Comparison of ENCODE assay signal across 24 mouse cellular contexts in genomic region chr4:54430789-54431188, GRCm38 (mm10).
"Had no signal": no experiment of that assay in that cellular context is flagged by ENCODE, and none has a peak within 500 bp of the region (broad histone marks: within the 10 kb centered on the region; RNA-seq: fewer than 3 reads in every experiment).

No protein-coding gene starts in this region.

- H3K9ac ChIP-seq: kidney, embryonic 15.5 days; limb, embryonic 13.5 days; liver, embryonic 12.5 days; liver, embryonic 15.5 days; lung, embryonic 15.5 days; neural tube, embryonic 12.5 days; neural tube, embryonic 15.5 days had no signal

- H3K4me3 ChIP-seq: kidney, embryonic 15.5 days; limb, embryonic 10.5 days; limb, embryonic 13.5 days; liver, embryonic 12.5 days; liver, embryonic 15.5 days; lung, embryonic 15.5 days; megakaryocyte, embryonic 14.5 days; midbrain, embryonic 10.5 days; neural tube, embryonic 12.5 days; neural tube, embryonic 15.5 days had no signal

- H3K36me3 ChIP-seq: kidney, embryonic 15.5 days; limb, embryonic 10.5 days; limb, embryonic 13.5 days; liver, embryonic 12.5 days; liver, embryonic 15.5 days; lung, embryonic 15.5 days; midbrain, embryonic 10.5 days; neural tube, embryonic 12.5 days; neural tube, embryonic 15.5 days had no signal

- DNase-seq: kidney, adult 11 months; kidney, adult 8-10 months; kidney, postnatal 10 days; kidney, postnatal 36 days; liver; lung, adult 18-20 months; lung, postnatal 10 days; lung, postnatal 36 days; midbrain, embryonic 14.5 days; retina, postnatal 1 day; right cerebral cortex, postnatal 25 days; spleen, adult 18-20 months; thymus, adult 18-20 months; thymus, postnatal 36 days had no signal

- ATAC-seq: liver, embryonic 12.5 days had no signal

- H3K27me3 ChIP-seq: kidney, embryonic 15.5 days; limb, embryonic 13.5 days; liver, embryonic 12.5 days; liver, embryonic 15.5 days; lung, embryonic 15.5 days; megakaryocyte, embryonic 14.5 days; neural tube, embryonic 12.5 days; neural tube, embryonic 15.5 days had no signal

- H3K4me2 ChIP-seq: kidney, embryonic 15.5 days; limb, embryonic 13.5 days; liver, embryonic 12.5 days; liver, embryonic 15.5 days; lung, embryonic 15.5 days; neural tube, embryonic 12.5 days; neural tube, embryonic 15.5 days had no signal

- H3K4me1 ChIP-seq: kidney, embryonic 15.5 days; limb, embryonic 10.5 days; limb, embryonic 13.5 days; liver, embryonic 12.5 days; liver, embryonic 15.5 days; lung, embryonic 15.5 days; midbrain, embryonic 10.5 days; neural tube, embryonic 12.5 days; neural tube, embryonic 15.5 days had no signal

- H3K9me3 ChIP-seq: kidney, embryonic 15.5 days; limb, embryonic 10.5 days; limb, embryonic 13.5 days; liver, embryonic 12.5 days; liver, embryonic 15.5 days; lung, embryonic 15.5 days; megakaryocyte, embryonic 14.5 days; midbrain, embryonic 10.5 days; neural tube, embryonic 12.5 days; neural tube, embryonic 15.5 days had no signal

- H3K27ac ChIP-seq: kidney, embryonic 15.5 days; limb, embryonic 10.5 days; limb, embryonic 13.5 days; liver, embryonic 12.5 days; liver, embryonic 15.5 days; lung, embryonic 15.5 days; midbrain, embryonic 10.5 days; neural tube, embryonic 12.5 days; neural tube, embryonic 15.5 days had no signal
